Mouse (Mus musculus): ENCODE data around the gene Noct. TPM values are rescaled to one million over a fixed set of nuclear protein-coding genes. Genes with fewer than 3 reads are reported as not detected.

Noct gene
- polyA plus RNA-seq, 1 experiment from 2014 or later: 29.0 TPM

GRCm38 (mm10) chr3:51223556-51223955 is 691 bp upstream of the Noct start:
- ATAC-seq: no peak
- Histone ChIP-seq H3K4me2 (ENCODE audit: low read length) (peak overlapping the region; percentile 70), H3K36me3 (ENCODE audit: control insufficient read depth, insufficient read depth, low read length) (no peaks in the 10 kb centered on the region), H3K4me1 (ENCODE audit: control insufficient read depth, insufficient read depth, low read length) (peaks cover 18% of the 10 kb centered on the region), H3K27ac (ENCODE audit: low read length) (peak overlapping the region; percentile 99; the same call in 1 of the 2 replicates), H3K27me3 (ENCODE audit: control insufficient read depth, insufficient read depth, low read depth, low read length) (no peaks in the 10 kb centered on the region), H3K4me3 (ENCODE audit: low read depth, low read length) (peak overlapping the region; percentile 86), H3K9ac (ENCODE audit: low read depth, low read length) (peak overlapping the region; percentile 95), H3K9me3 (replicated peaks; ENCODE audit: control insufficient read depth, low read length, poor library complexity, severe bottlenecking) (no peaks in the 10 kb centered on the region)
- 18% methylated on average over 5 of the region's 5 CpGs for whole genome bisulfite sequencing

DNA sequence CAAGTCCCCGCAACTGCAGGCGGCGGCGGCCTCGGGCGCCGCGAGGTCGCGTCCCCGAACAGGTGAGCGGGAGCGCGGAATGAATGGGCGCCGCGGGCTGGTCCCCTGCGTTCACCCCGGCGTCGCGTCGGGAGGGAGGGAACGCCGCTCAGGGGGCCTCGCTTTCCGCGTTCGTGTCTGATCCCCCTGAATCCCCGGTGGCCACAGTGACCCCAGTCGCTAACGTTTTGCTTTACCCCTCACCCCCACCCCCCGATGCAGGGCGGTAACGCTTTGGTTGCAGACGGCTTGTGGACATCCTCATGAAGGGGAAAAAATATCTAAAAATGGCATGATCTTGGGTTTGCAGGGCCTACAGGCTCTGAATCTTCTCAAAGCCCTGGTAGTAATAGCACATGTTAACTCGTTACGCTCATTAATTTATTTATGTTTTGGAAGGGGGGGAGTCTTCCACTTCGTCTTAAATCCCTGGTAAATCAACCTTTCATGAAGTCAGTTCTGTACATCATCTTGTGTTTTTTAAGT is 1.0 kb downstream of the Noct start:
- Histone ChIP-seq H3K27ac (ENCODE audit: low read length) (peak overlapping the region; percentile 99), H3K36me3 (ENCODE audit: control insufficient read depth, insufficient read depth, low read length) (no peaks in the 10 kb centered on the region), H3K4me2 (ENCODE audit: low read length) (peak overlapping the region; percentile 70), H3K9ac (ENCODE audit: low read depth, low read length) (peak overlapping the region; percentile 95), H3K9me3 (replicated peaks; ENCODE audit: control insufficient read depth, low read length, poor library complexity, severe bottlenecking) (no peaks in the 10 kb centered on the region), H3K4me1 (ENCODE audit: control insufficient read depth, insufficient read depth, low read length) (peaks cover 21% of the 10 kb centered on the region), H3K27me3 (ENCODE audit: control insufficient read depth, insufficient read depth, low read depth, low read length) (no peaks in the 10 kb centered on the region), H3K4me3 (ENCODE audit: low read depth, low read length) (peak overlapping the region; percentile 86)
- WGBS: under 1% methylated on average over 33 of the region's 39 CpGs
- no peak for ATAC-seq

DNA sequence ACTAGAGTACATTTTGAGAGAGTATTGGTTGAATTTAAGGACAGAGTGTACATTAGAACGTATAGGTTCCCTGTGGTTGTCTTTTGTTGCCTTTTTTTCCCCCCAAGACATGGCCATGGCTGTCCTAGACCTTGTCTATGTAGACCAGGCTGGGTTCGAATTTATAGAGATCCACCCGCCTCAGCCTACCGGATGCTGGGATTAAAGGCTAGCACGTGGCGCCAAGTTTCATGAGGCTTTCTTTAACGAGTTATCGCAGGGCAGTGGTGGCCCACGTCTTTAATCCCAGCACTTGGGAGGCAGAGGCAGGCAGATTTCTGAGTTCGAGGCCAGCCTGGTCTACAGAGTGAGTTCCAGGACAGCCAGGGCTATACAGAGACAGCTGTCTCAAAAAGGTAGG is 1.7 kb downstream of the Noct start:
- H3K27me3 ChIP-seq (ENCODE audit: control insufficient read depth, insufficient read depth, low read depth, low read length): no peaks in the 10 kb centered on the region
- no peaks in the 10 kb centered on the region for H3K9me3 ChIP-seq (replicated peaks; ENCODE audit: control insufficient read depth, low read length, poor library complexity, severe bottlenecking)
- no peak overlapping the region for H3K9ac ChIP-seq (ENCODE audit: low read depth, low read length)
- no peak overlapping the region for H3K27ac ChIP-seq (ENCODE audit: low read length)
- H3K4me1 ChIP-seq (ENCODE audit: control insufficient read depth, insufficient read depth, low read length): peaks cover 21% of the 10 kb centered on the region
- no peaks in the 10 kb centered on the region for H3K36me3 ChIP-seq (ENCODE audit: control insufficient read depth, insufficient read depth, low read length)
- H3K4me3 ChIP-seq (ENCODE audit: low read depth, low read length): peak overlapping the region; percentile 86
- ATAC-seq: no peak
- H3K4me2 ChIP-seq (ENCODE audit: low read length): peak overlapping the region; percentile 70
- WGBS: 96% methylated on average over 10 of the region's 10 CpGs

GRCm38 (mm10) chr3:51226601-51227000 is 2.4 kb downstream of the Noct start:
- Histone ChIP-seq H3K4me3 (ENCODE audit: low read depth, low read length) (no peak overlapping the region), H3K4me2 (ENCODE audit: low read length) (peak overlapping the region; percentile 70)
- no peak for ATAC-seq

GRCm38 (mm10) chr3:51228038-51228820 is 4.0 kb downstream of the Noct start:
- Histone ChIP-seq H3K9me3 (replicated peaks; ENCODE audit: control insufficient read depth, low read length, poor library complexity, severe bottlenecking) (no peaks in the 10 kb centered on the region), H3K4me3 (ENCODE audit: low read depth, low read length) (no peak overlapping the region), H3K4me2 (ENCODE audit: low read length) (no peak overlapping the region), H3K27ac (ENCODE audit: low read length) (no peak overlapping the region), H3K9ac (ENCODE audit: low read depth, low read length) (no peak overlapping the region), H3K27me3 (ENCODE audit: control insufficient read depth, insufficient read depth, low read depth, low read length) (no peaks in the 10 kb centered on the region), H3K36me3 (ENCODE audit: control insufficient read depth, insufficient read depth, low read length) (no peaks in the 10 kb centered on the region), H3K4me1 (ENCODE audit: control insufficient read depth, insufficient read depth, low read length) (peaks cover 21% of the 10 kb centered on the region)
- ATAC-seq: no peak
- WGBS: 81% methylated on average over 10 of the region's 10 CpGs

More at GRCm38 (mm10) chr3:51226601-51227000, 2.4 kb downstream of the Noct start:
- 88% methylated on average over 3 of the region's 3 CpGs for WGBS
- H3K36me3 ChIP-seq (ENCODE audit: control insufficient read depth, insufficient read depth, low read length): no peaks in the 10 kb centered on the region
- no peak overlapping the region for H3K27ac ChIP-seq (ENCODE audit: low read length)
- H3K9me3 ChIP-seq (replicated peaks; ENCODE audit: control insufficient read depth, low read length, poor library complexity, severe bottlenecking): no peaks in the 10 kb centered on the region
- H3K27me3 ChIP-seq (ENCODE audit: control insufficient read depth, insufficient read depth, low read depth, low read length): no peaks in the 10 kb centered on the region
- no peak overlapping the region for H3K9ac ChIP-seq (ENCODE audit: low read depth, low read length)
- H3K4me1 ChIP-seq (ENCODE audit: control insufficient read depth, insufficient read depth, low read length): peaks cover 21% of the 10 kb centered on the region

GRCm38 (mm10) chr3:51228821-51229205 is 4.6 kb downstream of the Noct start:
- H3K36me3 ChIP-seq (ENCODE audit: control insufficient read depth, insufficient read depth, low read length): no peaks in the 10 kb centered on the region
- H3K9me3 ChIP-seq (replicated peaks; ENCODE audit: control insufficient read depth, low read length, poor library complexity, severe bottlenecking): no peaks in the 10 kb centered on the region
- peaks cover 19% of the 10 kb centered on the region for H3K4me1 ChIP-seq (ENCODE audit: control insufficient read depth, insufficient read depth, low read length)
- no peak overlapping the region for H3K4me3 ChIP-seq (ENCODE audit: low read depth, low read length)
- WGBS: 81% methylated on average over 9 of the region's 9 CpGs
- H3K9ac ChIP-seq (ENCODE audit: low read depth, low read length): no peak overlapping the region
- ATAC-seq: no peak
- H3K4me2 ChIP-seq (ENCODE audit: low read length): no peak overlapping the region
- H3K27ac ChIP-seq (ENCODE audit: low read length): no peak overlapping the region
- H3K27me3 ChIP-seq (ENCODE audit: control insufficient read depth, insufficient read depth, low read depth, low read length): no peaks in the 10 kb centered on the region

DNA sequence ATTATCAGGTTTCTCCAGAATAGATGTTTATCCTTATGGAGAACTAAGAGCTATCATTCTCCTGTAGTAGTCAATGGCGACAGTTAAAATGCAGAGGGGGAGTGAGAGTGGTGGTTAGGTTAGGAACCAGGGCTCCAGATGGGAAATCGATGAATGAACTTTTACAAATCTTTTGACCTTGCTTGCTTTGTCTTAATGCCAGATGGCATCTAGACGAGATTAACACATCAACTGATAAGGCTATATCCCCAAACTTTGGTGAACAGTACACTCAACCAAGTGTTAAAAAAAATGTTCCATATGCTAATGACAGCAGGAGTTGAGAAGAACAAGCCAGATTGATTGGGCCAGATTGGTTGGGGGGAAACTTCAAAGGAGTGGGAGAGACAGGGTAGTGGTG is 5.0 kb downstream of the Noct start:
- H3K27me3 ChIP-seq (ENCODE audit: control insufficient read depth, insufficient read depth, low read depth, low read length): no peaks in the 10 kb centered on the region

DNA sequence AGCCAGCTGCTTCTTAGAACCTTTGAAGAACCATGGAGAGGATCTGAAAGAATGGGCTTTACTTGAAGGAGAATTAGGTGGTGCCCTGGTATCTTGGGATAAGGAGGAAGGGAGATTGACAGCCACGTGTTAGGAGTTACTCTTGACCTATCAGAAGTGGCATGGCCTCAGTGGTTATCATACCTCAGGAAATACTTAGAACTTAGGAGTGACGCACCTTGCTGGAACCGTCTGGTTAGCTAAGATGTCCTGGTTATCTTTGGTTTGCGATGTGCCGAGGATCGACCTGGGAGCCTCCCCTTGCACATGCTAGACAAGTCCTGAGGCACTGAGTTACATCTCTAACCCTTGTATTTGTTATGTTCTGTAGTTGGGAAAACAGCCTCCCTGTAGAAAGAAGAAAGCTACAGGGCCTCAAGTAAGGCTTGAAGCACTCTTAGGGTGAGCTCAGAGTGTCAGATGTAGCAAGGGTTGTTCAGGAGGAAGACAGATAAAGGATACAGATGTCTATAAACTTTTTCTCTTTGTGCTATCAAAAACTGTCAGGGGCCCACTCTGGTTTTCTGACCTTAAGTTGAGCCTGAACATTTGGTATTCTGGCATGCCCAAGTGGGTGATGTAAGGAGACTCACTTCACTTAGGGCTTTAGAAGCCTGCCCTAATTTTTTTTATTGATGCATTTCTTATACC is 6.0 kb downstream of the Noct start:
- ATAC-seq: no peak
- Histone ChIP-seq H3K36me3 (ENCODE audit: control insufficient read depth, insufficient read depth, low read length) (no peaks in the 10 kb centered on the region), H3K27me3 (ENCODE audit: control insufficient read depth, insufficient read depth, low read depth, low read length) (no peaks in the 10 kb centered on the region), H3K4me1 (ENCODE audit: control insufficient read depth, insufficient read depth, low read length) (peaks cover 19% of the 10 kb centered on the region), H3K9me3 (replicated peaks; ENCODE audit: control insufficient read depth, low read length, poor library complexity, severe bottlenecking) (no peaks in the 10 kb centered on the region), H3K9ac (ENCODE audit: low read depth, low read length) (no peak overlapping the region), H3K4me3 (ENCODE audit: low read depth, low read length) (no peak overlapping the region), H3K27ac (ENCODE audit: low read length) (no peak overlapping the region), H3K4me2 (ENCODE audit: low read length) (no peak overlapping the region)
- WGBS: 92% methylated on average over 6 of the region's 6 CpGs

More for the DNA sequence above, 5.0 kb downstream of the Noct start:
- Histone ChIP-seq H3K9me3 (replicated peaks; ENCODE audit: control insufficient read depth, low read length, poor library complexity, severe bottlenecking) (no peaks in the 10 kb centered on the region), H3K4me1 (ENCODE audit: control insufficient read depth, insufficient read depth, low read length) (peaks cover 19% of the 10 kb centered on the region), H3K4me3 (ENCODE audit: low read depth, low read length) (no peak overlapping the region), H3K36me3 (ENCODE audit: control insufficient read depth, insufficient read depth, low read length) (no peaks in the 10 kb centered on the region), H3K27ac (ENCODE audit: low read length) (no peak overlapping the region), H3K4me2 (ENCODE audit: low read length) (no peak overlapping the region), H3K9ac (ENCODE audit: low read depth, low read length) (no peak overlapping the region)
- ATAC-seq: no peak
- 86% methylated on average over 3 of the region's 3 CpGs for WGBS

DNA sequence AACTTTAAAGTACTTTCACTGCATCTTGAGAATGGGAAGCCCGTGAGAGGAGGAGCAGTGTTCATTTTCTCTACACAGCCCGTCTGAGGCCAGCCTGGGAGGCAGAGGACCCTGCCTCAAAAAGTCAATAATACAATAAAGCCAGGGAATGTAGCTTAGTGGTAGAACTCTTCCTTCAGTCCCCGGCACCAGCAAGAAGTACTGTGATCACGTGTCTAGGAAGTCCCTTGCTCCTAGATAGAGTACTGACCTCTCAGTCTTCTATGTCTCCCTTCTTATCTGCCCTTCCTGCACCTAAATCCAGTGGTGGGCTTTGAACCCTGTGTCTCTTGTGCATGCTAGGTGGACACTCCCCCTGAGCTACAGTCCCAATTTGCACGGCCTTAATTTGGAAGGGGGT is 6.6 kb downstream of the Noct start:
- no peak for ATAC-seq
- Histone ChIP-seq H3K36me3 (ENCODE audit: control insufficient read depth, insufficient read depth, low read length) (no peaks in the 10 kb centered on the region), H3K27ac (ENCODE audit: low read length) (no peak overlapping the region), H3K9me3 (replicated peaks; ENCODE audit: control insufficient read depth, low read length, poor library complexity, severe bottlenecking) (no peaks in the 10 kb centered on the region), H3K4me1 (ENCODE audit: control insufficient read depth, insufficient read depth, low read length) (peaks cover 16% of the 10 kb centered on the region), H3K4me2 (ENCODE audit: low read length) (no peak overlapping the region), H3K9ac (ENCODE audit: low read depth, low read length) (no peak overlapping the region), H3K4me3 (ENCODE audit: low read depth, low read length) (no peak overlapping the region), H3K27me3 (ENCODE audit: control insufficient read depth, insufficient read depth, low read depth, low read length) (no peaks in the 10 kb centered on the region)
- 81% methylated on average over 5 of the region's 5 CpGs for WGBS
